Mouse (Mus musculus) duodenum, adult 2 months (tissue): ENCODE measurements around the gene Map3k7. TPM values are rescaled to one million over a fixed set of nuclear protein-coding genes. Genes with fewer than 3 reads are reported as not detected.

Experiments used
- polyA plus RNA-seq: library from polyadenylated mRNA; depleted of rRNA; stranded (reverse); fragments of >200 nt; gene quantifications from 2 replicates; pipeline ENCODE4 v1.2.3, GENCODE M21; 2012; ENCODE audit warnings: low replicate concordance; rRNA removed

Map3k7 gene
- polyA plus RNA-seq = 19.1 and 30.8 TPM in 2 replicates

DNA sequence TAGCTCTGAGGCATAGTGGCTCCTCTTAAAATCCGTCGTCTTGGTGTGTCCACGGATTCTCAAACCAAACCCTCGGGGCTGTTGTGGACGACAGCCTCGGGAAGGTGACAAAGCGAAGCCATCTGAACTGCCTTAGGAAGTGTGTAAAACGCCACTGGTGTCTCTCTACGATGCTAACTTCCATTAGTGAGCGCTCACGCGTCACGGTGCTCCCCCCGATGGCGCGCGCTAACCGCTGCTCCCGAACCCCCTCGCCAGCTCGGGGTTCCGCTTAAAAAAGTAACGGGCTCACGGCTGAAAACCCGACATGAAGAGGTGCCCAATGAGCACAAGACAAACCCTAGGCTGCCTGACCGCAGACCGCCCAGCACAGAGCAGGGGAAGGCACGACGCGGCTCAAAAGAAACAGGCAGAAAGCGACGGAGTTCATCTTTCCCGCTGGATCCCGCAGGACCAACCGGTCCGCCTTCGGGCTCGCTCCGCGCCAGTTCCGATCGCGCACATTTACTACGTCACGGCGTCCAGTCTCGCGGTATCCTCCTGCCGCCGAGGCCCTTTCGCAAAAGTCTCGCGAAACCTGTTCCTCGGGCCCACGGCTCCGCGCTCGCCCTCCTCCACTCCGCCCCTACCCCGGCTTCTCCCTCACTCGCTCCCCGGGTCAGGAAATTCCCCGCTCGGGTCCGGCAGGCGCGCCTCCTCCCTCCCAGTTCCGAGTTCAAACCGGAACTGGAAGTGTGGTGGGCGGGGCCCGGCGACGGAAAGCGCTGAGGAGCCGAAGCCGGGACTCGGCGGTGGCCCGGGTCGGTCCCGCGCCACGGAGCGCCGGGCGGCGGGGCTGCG lies at the start of gene Map3k7:
Gene Map3k7 (plus strand): TSS at position 744 of the 840 bp plus-strand sequence.

